Mouse (Mus musculus): Measurements from ENCODE around the gene Clic5.

DNA sequence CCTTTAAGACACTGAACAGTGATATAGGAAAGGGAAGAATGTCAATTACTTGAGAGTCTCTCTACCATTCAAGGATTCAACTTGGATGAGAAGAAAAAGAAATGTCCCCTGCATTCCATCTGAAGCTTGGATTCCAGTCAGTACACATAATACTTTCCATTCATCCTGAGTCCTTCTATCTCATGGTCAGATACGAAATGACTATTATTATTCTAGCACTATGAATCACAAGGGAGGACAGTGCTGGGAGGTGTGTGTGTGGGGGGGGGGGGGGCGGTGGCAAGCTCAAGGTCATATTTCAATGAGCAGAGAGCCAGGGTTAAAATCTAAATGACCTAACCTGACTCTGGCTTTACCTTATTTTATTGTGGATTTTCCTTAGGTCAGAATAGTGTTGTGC, 31.6 kb downstream of the Clic5 start:
- TF ChIP-seq CTCF (conservative IDR thresholded peaks at IDR 0.05; ENCODE audit: insufficient read depth, insufficient read length, low read depth, low read length) (no peak), POLR2A (IDR thresholded peaks at IDR 0.05; ENCODE audit: low read depth, low read length) (no peak)

Data from kidney, adult 2 months (tissue).